Mouse (Mus musculus): ENCODE measurements around the gene Rplp0. TPM values are rescaled to one million over a fixed set of nuclear protein-coding genes. Genes with fewer than 3 reads are reported as not detected.

Rplp0 gene
- polyA plus RNA-seq, 1 experiment from 2014 or later: 2,436 TPM

DNA sequence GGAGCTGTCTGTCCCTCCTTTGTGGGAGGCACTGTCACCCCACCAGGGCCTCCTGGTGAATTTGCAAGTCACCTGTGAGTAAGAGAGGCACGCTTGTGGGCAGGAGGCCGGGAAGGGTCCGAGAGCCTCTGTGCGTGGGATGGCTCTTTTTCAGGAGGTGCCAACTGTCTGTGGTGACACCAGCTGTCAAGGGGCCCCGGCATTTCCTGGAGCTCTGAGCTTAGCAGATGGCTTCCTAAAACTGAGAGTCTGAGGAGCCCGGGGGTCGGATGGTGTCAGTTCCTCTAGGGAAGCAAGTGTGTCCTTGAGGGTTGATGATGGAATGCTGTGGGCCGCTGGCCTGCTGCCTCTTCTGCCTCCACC lies 28.8 kb upstream of the Rplp0 start:
- no peak overlapping the region for H3K4me3 ChIP-seq (ENCODE audit: low read depth, low read length)
- no peaks in the 10 kb centered on the region for H3K27me3 ChIP-seq (replicated peaks; ENCODE audit: control insufficient read depth, insufficient read depth, low read length)
- H3K9me3 ChIP-seq (ENCODE audit: control insufficient read depth, low read length): no peaks in the 10 kb centered on the region
- WGBS: 32% methylated on average over 8 of the region's 8 CpGs
- H3K4me2 ChIP-seq: peak overlapping the region; percentile 39; the same call in 1 of the 2 replicates
- H3K4me1 ChIP-seq (replicated peaks; ENCODE audit: control insufficient read depth, insufficient read depth, low read length): peaks cover 69% of the 10 kb centered on the region
- H3K27ac ChIP-seq (ENCODE audit: low read depth, low read length): peak overlapping the region; percentile 76
- ATAC-seq (replicated peaks; ENCODE audit: low FRiP score) (no peak), DNase-seq (ENCODE audit: low spot score) (no peak)
- no peaks in the 10 kb centered on the region; the same call in 1 of the 2 replicates for H3K36me3 ChIP-seq (ENCODE audit: control insufficient read depth, insufficient read depth, low read length)
- 0 out of 2 replicates have a peak overlapping the region, but pooled peaks have one; percentile 41 for H3K9ac ChIP-seq (ENCODE audit: low read depth, low read length)

DNA sequence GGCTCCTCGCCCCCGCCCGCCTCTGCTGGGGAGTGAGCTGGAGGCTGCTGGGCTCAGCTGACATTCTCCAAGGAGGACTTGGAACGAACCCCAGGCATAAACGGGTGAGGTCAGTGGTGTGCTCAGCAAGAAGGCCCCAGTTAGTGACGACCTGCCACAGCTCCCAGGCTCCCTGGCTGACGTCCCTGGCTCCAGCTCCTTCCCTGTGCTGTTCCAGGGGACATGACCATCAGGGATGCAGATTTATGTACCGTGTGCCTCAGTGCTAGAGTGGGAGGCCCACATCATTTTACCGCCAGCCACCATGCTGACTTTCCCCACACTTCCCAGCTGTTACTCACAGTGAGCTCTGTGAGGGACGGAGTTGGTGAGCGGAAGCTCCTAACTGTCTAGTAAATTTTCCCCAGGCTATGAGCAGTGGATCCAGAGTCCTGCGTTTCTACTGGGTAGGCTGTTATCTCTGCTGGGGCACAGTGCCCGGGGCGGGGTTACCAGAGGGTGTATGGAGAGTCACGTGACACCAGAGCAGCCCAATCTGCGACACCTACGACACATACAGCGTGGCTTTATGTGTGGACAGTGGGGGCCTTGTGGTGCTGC lies 27.5 kb upstream of the Rplp0 start:
- peak overlapping the region; percentile 51 for H3K4me2 ChIP-seq
- H3K27me3 ChIP-seq (replicated peaks; ENCODE audit: control insufficient read depth, insufficient read depth, low read length): no peaks in the 10 kb centered on the region
- ATAC-seq (replicated peaks; ENCODE audit: low FRiP score) (peak; percentile 92), DNase-seq (ENCODE audit: low spot score) (no peak)
- no peaks in the 10 kb centered on the region for H3K9me3 ChIP-seq (ENCODE audit: control insufficient read depth, low read length)
- H3K36me3 ChIP-seq (ENCODE audit: control insufficient read depth, insufficient read depth, low read length): no peaks in the 10 kb centered on the region
- peak overlapping the region; percentile 80 for H3K27ac ChIP-seq (ENCODE audit: low read depth, low read length)
- H3K9ac ChIP-seq (ENCODE audit: low read depth, low read length): peak overlapping the region; percentile 30
- peaks cover 81% of the 10 kb centered on the region for H3K4me1 ChIP-seq (replicated peaks; ENCODE audit: control insufficient read depth, insufficient read depth, low read length)
- WGBS: 28% methylated on average over 18 of the region's 18 CpGs
- peak overlapping the region; percentile 15; the same call in 1 of the 2 replicates for H3K4me3 ChIP-seq (ENCODE audit: low read depth, low read length)

DNA sequence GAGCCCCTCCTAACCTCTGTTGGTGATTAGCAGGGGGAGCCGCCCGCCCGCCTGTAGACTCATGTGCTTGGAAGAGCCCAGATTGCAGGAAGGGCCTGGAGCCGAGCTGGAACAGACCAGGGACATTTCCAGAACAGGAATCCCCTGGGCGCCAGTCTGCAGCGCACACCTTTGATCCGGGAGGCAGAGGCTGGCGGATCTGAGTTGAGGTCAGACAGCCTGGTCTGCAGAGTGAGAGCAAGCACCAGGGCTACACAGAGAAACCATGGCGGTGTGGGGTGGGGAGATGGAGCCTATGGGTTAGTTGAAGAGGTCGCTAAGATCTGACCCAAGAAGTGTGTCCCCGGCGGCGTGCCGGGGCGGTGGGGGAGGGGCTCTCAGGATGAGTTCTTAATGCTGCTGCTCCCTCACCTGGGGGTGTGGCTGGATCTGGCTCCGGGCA lies 25.0 kb upstream of the Rplp0 start:
- WGBS: 11% methylated on average over 16 of the region's 16 CpGs
- peak overlapping the region; percentile 53 for H3K4me2 ChIP-seq
- peak overlapping the region; percentile 34; the same call in 1 of the 2 replicates for H3K9ac ChIP-seq (ENCODE audit: low read depth, low read length)
- no peak for DNase-seq (ENCODE audit: low spot score)
- no peak overlapping the region for H3K4me3 ChIP-seq (ENCODE audit: low read depth, low read length)
- peaks cover 89% of the 10 kb centered on the region for H3K4me1 ChIP-seq (replicated peaks; ENCODE audit: control insufficient read depth, insufficient read depth, low read length)
- no peaks in the 10 kb centered on the region for H3K36me3 ChIP-seq (ENCODE audit: control insufficient read depth, insufficient read depth, low read length)
- no peak for ATAC-seq (replicated peaks; ENCODE audit: low FRiP score)
- no peaks in the 10 kb centered on the region for H3K9me3 ChIP-seq (ENCODE audit: control insufficient read depth, low read length)
- H3K27me3 ChIP-seq (replicated peaks; ENCODE audit: control insufficient read depth, insufficient read depth, low read length): no peaks in the 10 kb centered on the region
- peak overlapping the region; percentile 61 for H3K27ac ChIP-seq (ENCODE audit: low read depth, low read length)

DNA sequence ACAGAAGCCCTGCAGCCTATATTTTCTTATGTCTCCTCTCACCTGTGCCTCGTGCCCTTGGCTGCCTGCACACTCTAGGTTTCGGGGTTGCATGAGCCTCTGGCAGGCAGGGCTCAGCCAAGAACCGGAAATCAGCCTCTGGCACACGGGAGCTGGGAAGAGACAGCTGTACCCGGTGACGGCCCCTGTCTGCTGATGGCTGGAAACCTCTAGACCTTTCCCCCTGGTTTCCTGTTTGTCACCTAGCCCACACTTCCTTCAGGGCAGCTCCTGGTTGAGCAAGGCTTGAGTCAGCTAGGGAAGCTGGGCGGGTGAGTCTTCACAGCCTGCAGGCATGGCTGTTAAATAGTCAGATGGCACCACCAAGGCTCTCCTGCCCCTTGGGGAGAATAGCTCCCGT lies 24.4 kb upstream of the Rplp0 start:
- H3K27ac ChIP-seq (ENCODE audit: low read depth, low read length): peak overlapping the region; percentile 61
- no peaks in the 10 kb centered on the region for H3K27me3 ChIP-seq (replicated peaks; ENCODE audit: control insufficient read depth, insufficient read depth, low read length)
- no peaks in the 10 kb centered on the region for H3K9me3 ChIP-seq (ENCODE audit: control insufficient read depth, low read length)
- no peaks in the 10 kb centered on the region for H3K36me3 ChIP-seq (ENCODE audit: control insufficient read depth, insufficient read depth, low read length)
- H3K4me2 ChIP-seq: peak overlapping the region; percentile 53
- 19% methylated on average over 8 of the region's 8 CpGs for WGBS
- peaks cover 84% of the 10 kb centered on the region for H3K4me1 ChIP-seq (replicated peaks; ENCODE audit: control insufficient read depth, insufficient read depth, low read length)
- no peak for ATAC-seq (replicated peaks; ENCODE audit: low FRiP score)
- peak overlapping the region; percentile 34; the same call in 1 of the 2 replicates for H3K9ac ChIP-seq (ENCODE audit: low read depth, low read length)
- no peak for DNase-seq (ENCODE audit: low spot score)
- no peak overlapping the region for H3K4me3 ChIP-seq (ENCODE audit: low read depth, low read length)

DNA sequence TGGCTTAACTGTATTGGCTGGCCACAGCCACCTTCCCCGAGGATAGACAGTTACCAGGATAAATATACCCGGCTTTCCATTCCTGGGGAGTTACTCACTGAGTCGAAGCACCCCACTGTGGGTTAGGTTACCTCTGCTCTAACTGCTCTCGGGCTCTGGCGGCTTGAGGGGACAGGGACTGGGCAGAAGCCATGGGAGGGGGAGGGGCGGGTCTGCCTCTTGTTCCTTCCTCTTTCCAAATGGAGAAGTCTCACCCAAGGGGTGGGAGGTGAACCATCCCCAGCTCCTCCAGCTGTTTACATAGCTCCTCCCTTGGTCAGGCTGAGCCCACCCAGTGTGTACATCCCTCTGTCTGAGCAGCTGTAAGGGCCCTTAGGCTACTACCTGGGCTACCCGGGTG lies 23.6 kb upstream of the Rplp0 start:
- peaks cover 76% of the 10 kb centered on the region for H3K4me1 ChIP-seq (replicated peaks; ENCODE audit: control insufficient read depth, insufficient read depth, low read length)
- 16% methylated on average over 7 of the region's 7 CpGs for WGBS
- ATAC-seq (replicated peaks; ENCODE audit: low FRiP score) (no peak), DNase-seq (ENCODE audit: low spot score) (no peak)
- no peaks in the 10 kb centered on the region for H3K27me3 ChIP-seq (replicated peaks; ENCODE audit: control insufficient read depth, insufficient read depth, low read length)
- peak overlapping the region; percentile 61 for H3K27ac ChIP-seq (ENCODE audit: low read depth, low read length)
- H3K36me3 ChIP-seq (ENCODE audit: control insufficient read depth, insufficient read depth, low read length): no peaks in the 10 kb centered on the region
- peak overlapping the region; percentile 53 for H3K4me2 ChIP-seq
- no peak overlapping the region for H3K4me3 ChIP-seq (ENCODE audit: low read depth, low read length)
- H3K9ac ChIP-seq (ENCODE audit: low read depth, low read length): no peak overlapping the region
- no peaks in the 10 kb centered on the region for H3K9me3 ChIP-seq (ENCODE audit: control insufficient read depth, low read length)

DNA sequence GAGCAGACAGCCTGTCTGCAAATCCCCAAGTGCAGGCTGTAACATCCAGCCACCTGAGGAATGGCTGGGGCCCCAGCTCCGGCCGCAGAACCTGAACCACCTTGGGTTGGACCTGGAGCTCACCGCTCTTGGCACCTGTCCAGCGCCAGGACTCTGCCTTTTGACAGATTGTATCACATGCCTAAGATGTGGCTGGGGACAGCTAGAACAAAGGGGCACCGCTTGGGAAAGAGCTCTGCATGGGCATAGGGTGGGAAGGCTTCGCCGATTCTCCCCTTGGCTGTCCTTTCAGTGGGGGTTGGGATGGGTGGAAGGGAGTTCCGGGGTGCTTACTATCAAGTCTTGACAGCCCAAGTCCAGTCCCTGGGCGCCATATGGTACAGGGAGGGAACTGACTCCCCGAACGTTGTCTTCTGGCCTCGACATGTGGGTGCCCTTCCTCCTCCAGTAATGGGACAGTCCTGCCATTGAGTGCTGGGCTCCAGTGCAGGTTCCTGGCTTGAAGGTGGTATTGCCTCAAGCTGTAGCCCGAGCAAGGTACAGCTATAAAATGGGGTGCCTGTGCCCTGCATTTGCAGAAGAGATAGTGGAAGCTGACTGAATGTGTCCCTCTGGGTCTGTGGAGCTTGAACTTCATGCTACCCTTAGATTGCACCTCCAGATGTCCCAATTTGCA lies 21.1 kb upstream of the Rplp0 start:
- Histone ChIP-seq H3K27ac (ENCODE audit: low read depth, low read length) (0 out of 2 replicates have a peak overlapping the region, but pooled peaks have one; percentile 19), H3K4me1 (replicated peaks; ENCODE audit: control insufficient read depth, insufficient read depth, low read length) (peaks cover 64% of the 10 kb centered on the region), H3K36me3 (ENCODE audit: control insufficient read depth, insufficient read depth, low read length) (no peaks in the 10 kb centered on the region), H3K9me3 (ENCODE audit: control insufficient read depth, low read length) (no peaks in the 10 kb centered on the region), H3K4me2 (peak overlapping the region; percentile 45), H3K9ac (ENCODE audit: low read depth, low read length) (0 out of 2 replicates have a peak overlapping the region, but pooled peaks have one; percentile 34), H3K27me3 (replicated peaks; ENCODE audit: control insufficient read depth, insufficient read depth, low read length) (no peaks in the 10 kb centered on the region), H3K4me3 (ENCODE audit: low read depth, low read length) (no peak overlapping the region)
- DNase-seq (ENCODE audit: low spot score) (no peak), ATAC-seq (replicated peaks; ENCODE audit: low FRiP score) (peak; percentile 22; the same call in 1 of the 2 replicates)
- WGBS: 63% methylated on average over 13 of the region's 13 CpGs

DNA sequence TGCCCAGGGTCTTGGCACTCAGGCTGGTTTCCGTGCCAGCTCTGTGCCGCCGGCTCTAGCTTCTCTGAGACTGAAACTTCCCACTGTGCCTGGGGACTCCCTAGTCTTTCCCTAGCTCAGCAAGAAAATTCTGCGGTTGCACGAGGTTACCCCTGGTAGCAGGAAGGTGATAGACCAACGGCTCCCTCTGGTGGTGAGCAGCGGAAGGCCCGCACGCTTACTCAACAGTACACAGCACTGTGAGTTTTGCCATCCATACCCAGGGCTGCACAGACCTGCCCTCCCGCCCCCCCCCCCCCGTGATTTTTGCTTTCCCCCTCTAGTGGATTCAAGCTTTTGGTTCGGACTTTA lies 20.6 kb upstream of the Rplp0 start:
- Histone ChIP-seq H3K9ac (ENCODE audit: low read depth, low read length) (0 out of 2 replicates have a peak overlapping the region, but pooled peaks have one; percentile 34), H3K9me3 (ENCODE audit: control insufficient read depth, low read length) (no peaks in the 10 kb centered on the region), H3K27me3 (replicated peaks; ENCODE audit: control insufficient read depth, insufficient read depth, low read length) (no peaks in the 10 kb centered on the region), H3K27ac (ENCODE audit: low read depth, low read length) (0 out of 2 replicates have a peak overlapping the region, but pooled peaks have one; percentile 19), H3K36me3 (ENCODE audit: control insufficient read depth, insufficient read depth, low read length) (no peaks in the 10 kb centered on the region), H3K4me1 (replicated peaks; ENCODE audit: control insufficient read depth, insufficient read depth, low read length) (peaks cover 64% of the 10 kb centered on the region), H3K4me2 (peak overlapping the region; percentile 45), H3K4me3 (ENCODE audit: low read depth, low read length) (no peak overlapping the region)
- ATAC-seq (replicated peaks; ENCODE audit: low FRiP score) (peak; percentile 74), DNase-seq (ENCODE audit: low spot score) (peak; percentile 89)
- 3% methylated on average over 12 of the region's 12 CpGs for WGBS

DNA sequence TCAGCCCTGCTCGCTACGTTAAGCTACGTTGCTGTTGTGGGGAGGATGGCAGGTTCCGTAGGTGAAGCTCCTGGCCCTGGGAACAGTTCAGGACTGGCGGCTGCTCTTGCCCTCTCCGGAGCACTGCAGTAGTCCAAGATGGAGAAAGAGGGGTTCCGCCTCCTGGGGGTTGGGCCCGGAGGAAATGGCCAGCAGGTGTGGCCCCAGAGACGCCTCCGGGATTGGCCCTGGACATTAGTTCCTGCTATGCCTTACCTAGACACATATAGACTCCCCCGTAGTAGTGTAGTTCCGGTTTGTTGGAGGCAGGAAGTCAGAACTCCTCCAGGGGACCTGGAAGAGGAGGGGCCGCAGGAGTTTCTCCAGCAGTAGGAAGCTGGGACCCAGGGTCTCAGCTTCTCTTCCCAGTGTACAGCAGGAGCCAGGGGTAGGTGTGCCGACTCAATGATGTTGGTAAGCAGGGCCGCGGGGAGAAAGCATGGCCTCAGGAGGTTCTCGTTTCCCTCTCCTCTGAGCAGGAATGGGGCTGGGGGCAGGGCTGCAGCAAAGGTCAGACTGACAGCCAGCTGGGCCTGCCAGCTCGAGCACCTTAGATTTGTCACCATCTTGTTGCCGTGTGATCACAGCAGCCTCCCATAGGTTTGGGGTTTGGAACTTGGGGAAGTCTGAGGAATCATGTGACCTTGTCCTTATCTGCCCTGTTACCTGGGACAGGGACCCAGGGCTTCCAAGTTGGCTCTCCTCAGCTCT lies 16.5 kb upstream of the Rplp0 start:
- no peaks in the 10 kb centered on the region for H3K27me3 ChIP-seq (replicated peaks; ENCODE audit: control insufficient read depth, insufficient read depth, low read length)
- H3K36me3 ChIP-seq (ENCODE audit: control insufficient read depth, insufficient read depth, low read length): peaks cover 15% of the 10 kb centered on the region; the same call in 1 of the 2 replicates
- peak overlapping the region; percentile 36 for H3K4me3 ChIP-seq (ENCODE audit: low read depth, low read length)
- no peaks in the 10 kb centered on the region for H3K9me3 ChIP-seq (ENCODE audit: control insufficient read depth, low read length)
- H3K27ac ChIP-seq (ENCODE audit: low read depth, low read length): peak overlapping the region; percentile 85
- H3K4me1 ChIP-seq (replicated peaks; ENCODE audit: control insufficient read depth, insufficient read depth, low read length): peaks cover 38% of the 10 kb centered on the region
- H3K9ac ChIP-seq (ENCODE audit: low read depth, low read length): peak overlapping the region; percentile 54
- peak overlapping the region; percentile 75 for H3K4me2 ChIP-seq
- WGBS: 29% methylated on average over 19 of the region's 19 CpGs
- no peak for DNase-seq (ENCODE audit: low spot score)
- 0 out of 2 replicates have a peak, but pooled peaks have one; percentile 4 for ATAC-seq (replicated peaks; ENCODE audit: low FRiP score)

Data from liver, embryonic 11.5 days (tissue).